In genomic region chr5:110285156-110285555, GRCm38 (mm10) we compare ENCODE assay signal across 8 mouse cellular contexts. TPM values are rescaled to one million over a fixed set of nuclear protein-coding genes. Genes with fewer than 3 reads are reported as not detected.
DNase-seq lines count a peak whose midpoint lies in the region; ATAC-seq and TF ChIP-seq lines count a peak whose summit lies in the region.

No protein-coding gene starts in this region.

- peaks cover 6% of the 10 kb centered on the region for H3K4me1 ChIP-seq in testis, adult 2 months (ENCODE audit: control insufficient read depth, insufficient read depth, low read length)
- H3K4me1 ChIP-seq in embryonic facial prominence, embryonic 14.5 days (ENCODE audit: control insufficient read depth, insufficient read depth, low read length): no peaks in the 10 kb centered on the region
- H3K4me1 ChIP-seq in intestine, embryonic 14.5 days (replicated peaks; ENCODE audit: control insufficient read depth, insufficient read depth, low read length): peaks cover 9% of the 10 kb centered on the region
- peaks cover 32% of the 10 kb centered on the region for H3K4me1 ChIP-seq in liver, embryonic 15.5 days (replicated peaks)
- peaks cover 8% of the 10 kb centered on the region; the same call in 1 of the 2 replicates for H3K4me1 ChIP-seq in stomach, embryonic 16.5 days (ENCODE audit: control insufficient read depth, insufficient read depth, low read length)

- H3K9ac ChIP-seq in embryonic facial prominence, embryonic 14.5 days (ENCODE audit: low read depth, low read length): 0 out of 2 replicates have a peak overlapping the region, but pooled peaks have one; percentile 88
- H3K9ac ChIP-seq in intestine, embryonic 14.5 days (ENCODE audit: low read length): no peak overlapping the region
- H3K9ac ChIP-seq in liver, embryonic 15.5 days: peak overlapping the region; percentile 82
- 0 out of 2 replicates have a peak overlapping the region, but pooled peaks have one; percentile 10 for H3K9ac ChIP-seq in stomach, embryonic 16.5 days (ENCODE audit: low read length)

- no peak for DNase-seq in testis, postnatal 14 days (ENCODE audit: low spot score)
- no peak for DNase-seq in embryonic facial prominence, embryonic 14.5 days (ENCODE audit: low spot score)
- DNase-seq in intestine, embryonic 14.5 days (ENCODE audit: low spot score): peak; percentile 56
- no peak for DNase-seq in urinary bladder, postnatal 10 days (ENCODE audit: low spot score)

- H3K27me3 ChIP-seq in testis, adult 2 months (ENCODE audit: control insufficient read depth, insufficient read depth, low read length): no peaks in the 10 kb centered on the region
- H3K27me3 ChIP-seq in embryonic facial prominence, embryonic 14.5 days (replicated peaks; ENCODE audit: control insufficient read depth, insufficient read depth, low read length): peaks cover 16% of the 10 kb centered on the region
- H3K27me3 ChIP-seq in intestine, embryonic 14.5 days (replicated peaks; ENCODE audit: control insufficient read depth, insufficient read depth, low read length): peaks cover 15% of the 10 kb centered on the region
- no peaks in the 10 kb centered on the region for H3K27me3 ChIP-seq in liver, embryonic 15.5 days
- H3K27me3 ChIP-seq in stomach, embryonic 16.5 days (ENCODE audit: control insufficient read depth, insufficient read depth, low read length): peaks cover 6% of the 10 kb centered on the region

- no peak for ATAC-seq in embryonic facial prominence, embryonic 14.5 days (ENCODE audit: low read depth)
- ATAC-seq in intestine, embryonic 14.5 days (replicated peaks; ENCODE audit: low FRiP score, low TSS enrichment, low read depth): no peak
- no peak for ATAC-seq in liver, embryonic 15.5 days (ENCODE audit: insufficient read depth)
- ATAC-seq in stomach, embryonic 16.5 days (ENCODE audit: insufficient read depth, low FRiP score): no peak
- no peak for ATAC-seq in megakaryocyte progenitor cell, adult 5-6 weeks (replicated peaks; ENCODE audit: poor library complexity)

- WGBS in embryonic facial prominence, embryonic 14.5 days: 10% methylated on average over 15 of the region's 15 CpGs
- 4% methylated on average over 15 of the region's 15 CpGs for WGBS in intestine, embryonic 14.5 days
- WGBS in liver, embryonic 15.5 days (ENCODE audit: insufficient replicate concordance): under 1% methylated on average over 15 of the region's 15 CpGs
- 4% methylated on average over 15 of the region's 15 CpGs for WGBS in stomach, embryonic 16.5 days

- H3K27ac ChIP-seq in testis, adult 2 months (ENCODE audit: control insufficient read depth, insufficient read depth, low read depth, low read length): no peak overlapping the region
- no peak overlapping the region for H3K27ac ChIP-seq in embryonic facial prominence, embryonic 14.5 days (replicated peaks; ENCODE audit: low read depth, low read length)
- H3K27ac ChIP-seq in intestine, embryonic 14.5 days (ENCODE audit: low read depth): no peak overlapping the region
- peak overlapping the region; percentile 83 for H3K27ac ChIP-seq in liver, embryonic 15.5 days (replicated peaks)
- H3K27ac ChIP-seq in stomach, embryonic 16.5 days (ENCODE audit: low read length): no peak overlapping the region

- H3K4me3 ChIP-seq in testis, adult 2 months (ENCODE audit: control insufficient read depth, low read depth, low read length): peak overlapping the region; percentile 52
- H3K4me3 ChIP-seq in embryonic facial prominence, embryonic 14.5 days (ENCODE audit: low read depth, low read length): peak overlapping the region; percentile 78
- H3K4me3 ChIP-seq in intestine, embryonic 14.5 days (ENCODE audit: low read depth, low read length): peak overlapping the region; percentile 84
- H3K4me3 ChIP-seq in liver, embryonic 15.5 days (replicated peaks): peak overlapping the region; percentile 90
- peak overlapping the region; percentile 78 for H3K4me3 ChIP-seq in stomach, embryonic 16.5 days (replicated peaks; ENCODE audit: low read length)

- H3K9me3 ChIP-seq in embryonic facial prominence, embryonic 14.5 days (ENCODE audit: control insufficient read depth, low read length): no peaks in the 10 kb centered on the region
- no peaks in the 10 kb centered on the region for H3K9me3 ChIP-seq in intestine, embryonic 14.5 days (ENCODE audit: control insufficient read depth, low read length)
- no peaks in the 10 kb centered on the region for H3K9me3 ChIP-seq in liver, embryonic 15.5 days (replicated peaks)
- H3K9me3 ChIP-seq in stomach, embryonic 16.5 days (replicated peaks; ENCODE audit: control insufficient read depth, low read length): no peaks in the 10 kb centered on the region

- TF ChIP-seq POLR2A in testis, adult 2 months (IDR thresholded peaks at IDR 0.05; ENCODE audit: control insufficient read depth, low read depth, low read length): no peak

- H3K36me3 ChIP-seq in testis, adult 2 months (ENCODE audit: control insufficient read depth, insufficient read depth, low read length): no peaks in the 10 kb centered on the region
- peaks cover 10% of the 10 kb centered on the region; the same call in 1 of the 2 replicates for H3K36me3 ChIP-seq in embryonic facial prominence, embryonic 14.5 days (ENCODE audit: control insufficient read depth, insufficient read depth, low read length)
- H3K36me3 ChIP-seq in intestine, embryonic 14.5 days (ENCODE audit: control insufficient read depth, insufficient read depth, low read length): peaks cover 7% of the 10 kb centered on the region
- H3K36me3 ChIP-seq in liver, embryonic 15.5 days (replicated peaks): peaks cover 22% of the 10 kb centered on the region
- H3K36me3 ChIP-seq in stomach, embryonic 16.5 days (ENCODE audit: control insufficient read depth, insufficient read depth, low read length): no peaks in the 10 kb centered on the region

- no peak for TF ChIP-seq CTCF in testis, adult 2 months (IDR thresholded peaks at IDR 0.05; ENCODE audit: control insufficient read depth, insufficient read depth, insufficient replicate concordance, low read depth, low read length)

- peak overlapping the region; percentile 98 for H3K4me2 ChIP-seq in embryonic facial prominence, embryonic 14.5 days (ENCODE audit: low read depth, low read length)
- H3K4me2 ChIP-seq in intestine, embryonic 14.5 days (ENCODE audit: low read length): peak overlapping the region; percentile 63
- H3K4me2 ChIP-seq in liver, embryonic 15.5 days: peak overlapping the region; percentile 100
- peak overlapping the region; percentile 90 for H3K4me2 ChIP-seq in stomach, embryonic 16.5 days (ENCODE audit: low read depth, low read length)

RNA-seq across cellular contexts. Expression of gene Pxmp2, which starts 0.8 kb away (rescaled TPM):
- polyA plus RNA-seq in testis, adult 2 months (2012; rRNA removed): 6.4 and 7.6 TPM in 2 replicates
- 5.2 and 6.7 TPM in 2 replicates for polyA plus RNA-seq in embryonic facial prominence, embryonic 14.5 days (2014; fragmentation: Nextera tagmentation; extraction: Ambion mirVana)
- polyA plus RNA-seq in intestine, embryonic 14.5 days (2014; fragmentation: Nextera tagmentation; extraction: Ambion mirVana): 7.2 and 9.0 TPM in 2 replicates
- polyA plus RNA-seq in liver, embryonic 15.5 days (2015; fragmentation: Nextera tagmentation; extraction: Ambion mirVana): 44.6 and 45.0 TPM in 2 replicates
- polyA plus RNA-seq in stomach, embryonic 16.5 days (2015; fragmentation: Nextera tagmentation; extraction: Ambion mirVana): 7.9 and 9.0 TPM in 2 replicates
- total RNA-seq in megakaryocyte progenitor cell, adult 5-6 weeks (2015): 9.8 and 13.5 TPM in 2 replicates
- 6.2 and 9.1 TPM in 2 replicates for total RNA-seq in megakaryocyte progenitor cell, adult 5-6 weeks (2017)

RNA-seq across cellular contexts. Expression of gene Pole, which starts 0.9 kb away (rescaled TPM):
- 36.1 and 37.2 TPM in 2 replicates for polyA plus RNA-seq in testis, adult 2 months (2012; rRNA removed)
- 20.5 and 24.5 TPM in 2 replicates for polyA plus RNA-seq in embryonic facial prominence, embryonic 14.5 days (2014; fragmentation: Nextera tagmentation; extraction: Ambion mirVana)
- 33.3 and 36.0 TPM in 2 replicates for polyA plus RNA-seq in intestine, embryonic 14.5 days (2014; fragmentation: Nextera tagmentation; extraction: Ambion mirVana)
- polyA plus RNA-seq in liver, embryonic 15.5 days (2015; fragmentation: Nextera tagmentation; extraction: Ambion mirVana): 14.4 and 16.4 TPM in 2 replicates
- 18.8 and 21.9 TPM in 2 replicates for polyA plus RNA-seq in stomach, embryonic 16.5 days (2015; fragmentation: Nextera tagmentation; extraction: Ambion mirVana)
- total RNA-seq in megakaryocyte progenitor cell, adult 5-6 weeks (2015): 61.4 and 77.1 TPM in 2 replicates
- total RNA-seq in megakaryocyte progenitor cell, adult 5-6 weeks (2017): 40.5 and 41.6 TPM in 2 replicates

RNA-seq across cellular contexts. Expression of gene Pgam5, which starts 15.4 kb away (rescaled TPM):
- polyA plus RNA-seq in testis, adult 2 months (2012; rRNA removed): 16.0 and 17.4 TPM in 2 replicates
- 57.5 and 68.9 TPM in 2 replicates for polyA plus RNA-seq in embryonic facial prominence, embryonic 14.5 days (2014; fragmentation: Nextera tagmentation; extraction: Ambion mirVana)
- polyA plus RNA-seq in intestine, embryonic 14.5 days (2014; fragmentation: Nextera tagmentation; extraction: Ambion mirVana): 71.6 and 76.9 TPM in 2 replicates
- 25.7 and 27.1 TPM in 2 replicates for polyA plus RNA-seq in liver, embryonic 15.5 days (2015; fragmentation: Nextera tagmentation; extraction: Ambion mirVana)
- 45.0 and 46.3 TPM in 2 replicates for polyA plus RNA-seq in stomach, embryonic 16.5 days (2015; fragmentation: Nextera tagmentation; extraction: Ambion mirVana)
- 42.9 and 47.8 TPM in 2 replicates for total RNA-seq in megakaryocyte progenitor cell, adult 5-6 weeks (2015)
- total RNA-seq in megakaryocyte progenitor cell, adult 5-6 weeks (2017): 32.7 and 35.3 TPM in 2 replicates

RNA-seq across cellular contexts. Expression of gene Ankle2, which starts 54.4 kb away (rescaled TPM):
- 10.1 and 10.6 TPM in 2 replicates for polyA plus RNA-seq in testis, adult 2 months (2012; rRNA removed)
- 26.5 and 29.1 TPM in 2 replicates for polyA plus RNA-seq in embryonic facial prominence, embryonic 14.5 days (2014; fragmentation: Nextera tagmentation; extraction: Ambion mirVana)
- polyA plus RNA-seq in intestine, embryonic 14.5 days (2014; fragmentation: Nextera tagmentation; extraction: Ambion mirVana): 30.6 and 32.6 TPM in 2 replicates
- 13.1 and 14.3 TPM in 2 replicates for polyA plus RNA-seq in liver, embryonic 15.5 days (2015; fragmentation: Nextera tagmentation; extraction: Ambion mirVana)
- 19.6 and 23.9 TPM in 2 replicates for polyA plus RNA-seq in stomach, embryonic 16.5 days (2015; fragmentation: Nextera tagmentation; extraction: Ambion mirVana)
- total RNA-seq in megakaryocyte progenitor cell, adult 5-6 weeks (2015): 40.9 and 44.1 TPM in 2 replicates
- total RNA-seq in megakaryocyte progenitor cell, adult 5-6 weeks (2017): 52.5 and 52.6 TPM in 2 replicates

RNA-seq across cellular contexts. Expression of gene P2rx2, which starts 57.9 kb away (rescaled TPM):
- 70.2 and 93.7 TPM in 2 replicates for polyA plus RNA-seq in testis, adult 2 months (2012; rRNA removed)
- polyA plus RNA-seq in embryonic facial prominence, embryonic 14.5 days (2014; fragmentation: Nextera tagmentation; extraction: Ambion mirVana): 2.3 and 2.4 TPM in 2 replicates
- polyA plus RNA-seq in intestine, embryonic 14.5 days (2014; fragmentation: Nextera tagmentation; extraction: Ambion mirVana): 0.77 and 1.1 TPM in 2 replicates
- 0.09 TPM in 1 of 2 replicates, not detected in the other for polyA plus RNA-seq in liver, embryonic 15.5 days (2015; fragmentation: Nextera tagmentation; extraction: Ambion mirVana)
- 0.72 TPM in 2 replicates for polyA plus RNA-seq in stomach, embryonic 16.5 days (2015; fragmentation: Nextera tagmentation; extraction: Ambion mirVana)
- total RNA-seq in megakaryocyte progenitor cell, adult 5-6 weeks (2015): not detected in 2 replicates
- not detected in 2 replicates for total RNA-seq in megakaryocyte progenitor cell, adult 5-6 weeks (2017)
